In the genomic region with DNA sequence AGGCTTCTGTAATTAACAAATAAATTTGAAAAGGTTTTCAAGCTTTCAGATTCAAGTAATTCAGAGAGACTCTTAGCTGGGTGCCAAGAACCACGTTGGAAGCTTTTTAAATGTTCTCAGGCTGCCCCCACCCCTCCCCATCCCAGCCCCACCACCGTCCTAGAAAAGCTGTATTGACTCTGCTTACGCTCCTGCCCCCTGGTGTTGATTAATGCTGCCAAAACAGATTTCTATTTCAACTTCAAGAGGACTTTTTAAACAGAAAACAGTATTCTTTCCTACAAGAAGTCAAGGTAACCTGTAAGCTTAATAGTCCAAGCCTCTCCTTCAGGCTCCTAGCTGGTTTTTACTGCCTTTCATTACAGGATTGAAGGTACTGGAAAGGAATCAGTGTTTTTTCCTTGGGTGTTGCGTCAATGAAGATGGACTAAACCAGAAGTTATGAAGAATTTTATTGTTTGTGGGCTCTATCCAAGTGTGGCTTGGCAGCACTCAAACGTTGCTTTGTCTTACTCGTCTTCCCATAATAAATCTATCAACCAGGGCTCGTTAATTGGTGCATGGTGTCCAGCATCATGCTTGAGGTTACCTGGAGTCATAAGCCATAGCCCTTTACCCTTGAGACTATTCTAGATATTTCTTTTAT, we compare ENCODE assay signal across 9 mouse cellular contexts. TPM values are rescaled to one million over a fixed set of nuclear protein-coding genes. Genes with fewer than 3 reads are reported as not detected.
DNase-seq lines count a peak whose midpoint lies in the region; ATAC-seq and TF ChIP-seq lines count a peak whose summit lies in the region.
"Had no signal": no experiment of that assay in that cellular context is flagged by ENCODE, and none has a peak within 500 bp of the region (broad histone marks: within the 10 kb centered on the region; RNA-seq: fewer than 3 reads in every experiment).

No protein-coding gene starts in this region.

- H3K4me2 ChIP-seq in kidney, postnatal 0 days (ENCODE audit: low read length): no peak overlapping the region
- no peak overlapping the region for H3K4me2 ChIP-seq in stomach, postnatal 0 days (replicated peaks; ENCODE audit: low read depth)

- H3K4me1 ChIP-seq in kidney, postnatal 0 days (replicated peaks; ENCODE audit: insufficient read depth, low read length): peaks cover 5% of the 10 kb centered on the region; the same call in 1 of the 2 replicates
- H3K4me1 ChIP-seq in stomach, postnatal 0 days (replicated peaks; ENCODE audit: control insufficient read depth, insufficient read depth): 0 out of 2 replicates have a peak, but pooled peaks cover 3% of the 10 kb centered on the region

- WGBS in kidney, postnatal 0 days: 33% methylated on average over 7 of the region's 7 CpGs
- 47% methylated on average over 7 of the region's 7 CpGs for WGBS in stomach, postnatal 0 days

- H3K4me3 ChIP-seq in kidney, postnatal 0 days (replicated peaks; ENCODE audit: low read depth, low read length): no peak overlapping the region
- H3K4me3 ChIP-seq in stomach, postnatal 0 days (ENCODE audit: low read depth, low read length): no peak overlapping the region

- peak; percentile 43 for DNase-seq in adrenal gland, postnatal 14 days
- no peak for DNase-seq in adrenal gland, adult 2 months
- peak; percentile 60 for DNase-seq in kidney, postnatal 0 days (ENCODE audit: low spot score)
- DNase-seq in kidney, adult 18-20 months: no peak
- DNase-seq in testis, postnatal 10 days (ENCODE audit: low spot score): peak; percentile 63
- DNase-seq in testis, postnatal 14 days (ENCODE audit: low spot score): no peak
- DNase-seq in stomach, postnatal 0 days (ENCODE audit: low spot score): no peak

- ATAC-seq in kidney, postnatal 0 days (replicated peaks; ENCODE audit: low FRiP score, low read depth): no peak
- no peak for ATAC-seq in stomach, postnatal 0 days (ENCODE audit: low FRiP score, low TSS enrichment)
- no peak for ATAC-seq in activated CD4-positive, CD25-positive, alpha-beta regulatory T cell, adult 4 months

- no peak overlapping the region for H3K9ac ChIP-seq in kidney, postnatal 0 days (ENCODE audit: low read depth, low read length)
- H3K9ac ChIP-seq in stomach, postnatal 0 days (ENCODE audit: low read length): no peak overlapping the region

- peak; percentile 66 for TF ChIP-seq CTCF in kidney, postnatal 0 days (IDR thresholded peaks at IDR 0.05; ENCODE audit: low read depth)
- peak; percentile 69 for TF ChIP-seq CTCF in stomach, postnatal 0 days (IDR thresholded peaks at IDR 0.05; ENCODE audit: low read depth)

- no peak for TF ChIP-seq EP300 in stomach, postnatal 0 days (optimal IDR thresholded peaks at IDR 0.05)

- no peaks in the 10 kb centered on the region for H3K9me3 ChIP-seq in kidney, postnatal 0 days (replicated peaks; ENCODE audit: low read length)
- H3K9me3 ChIP-seq in stomach, postnatal 0 days (ENCODE audit: control insufficient read depth, low read length): no peaks in the 10 kb centered on the region

- H3K27me3 ChIP-seq in kidney, postnatal 0 days (ENCODE audit: insufficient read depth, low read length): no peaks in the 10 kb centered on the region
- no peaks in the 10 kb centered on the region for H3K27me3 ChIP-seq in stomach, postnatal 0 days (ENCODE audit: control insufficient read depth, insufficient read depth, low read length)

- no peak overlapping the region for H3K27ac ChIP-seq in kidney, postnatal 0 days
- H3K27ac ChIP-seq in stomach, postnatal 0 days (replicated peaks): no peak overlapping the region

- H3K36me3 ChIP-seq in kidney, postnatal 0 days (ENCODE audit: insufficient read depth, low read length): no peaks in the 10 kb centered on the region
- H3K36me3 ChIP-seq in stomach, postnatal 0 days (ENCODE audit: control insufficient read depth, insufficient read depth, low read length): no peaks in the 10 kb centered on the region

RNA-seq across cellular contexts. Expression of gene Ppp1r3c, which starts 3.2 kb away (rescaled TPM):
- total RNA-seq in adrenal gland, postnatal 14 days (2021): 35.6 and 42.1 TPM in 2 replicates
- total RNA-seq in adrenal gland, adult 2 months (2021): 10 to 100 TPM; 20.2 to 43.2 TPM
- 3.1 and 3.9 TPM in 2 replicates for polyA plus RNA-seq in adrenal gland, adult 2 months (2012; rRNA removed)
- 11.1 and 12.4 TPM in 2 replicates for polyA plus RNA-seq in kidney, postnatal 0 days (2015; fragmentation: Nextera tagmentation; extraction: Ambion mirVana)
- polyA plus RNA-seq in stomach, postnatal 0 days (2015; fragmentation: Nextera tagmentation; extraction: Ambion mirVana): 7.0 and 7.1 TPM in 2 replicates
- polyA plus RNA-seq in activated CD4-positive, CD25-positive, alpha-beta regulatory T cell, adult 4 months (2017; shearing (Covaris generic)): not detected
- polyA plus RNA-seq: C2C12 had no signal

Comparison
In these comparisons a context has a peak if more than half of its experiments do, and no peak if none do; other contexts are left out.
1. DNase-seq: peak in adrenal gland, postnatal 14 days (single experiment), kidney, postnatal 0 days (single experiment) and testis, postnatal 10 days (single experiment); none in adrenal gland, adult 2 months (single experiment), kidney, adult 18-20 months (single experiment), testis, postnatal 14 days (single experiment) and stomach, postnatal 0 days (single experiment).